Mouse (Mus musculus) bone marrow macrophage, adult 2 months (primary cell): ENCODE measurements around the gene Dupd1.

Experiments
- CTCF ChIP-seq: IDR thresholded peaks from 2 replicates; pipeline ENCODE4 v1.5.1; 2012; ENCODE audit warnings: low read depth, mild to moderate bottlenecking, low read length, moderate library complexity
- POLR2A ChIP-seq: IDR thresholded peaks from 2 replicates; pipeline ENCODE4 v1.6.1; 2012; ENCODE audit warnings: mild to moderate bottlenecking, low read depth, low read length, borderline replicate concordance

GRCm38 (mm10) chr14:21679631-21680201 lies 34.7 kb downstream of the Dupd1 start:
- TF ChIP-seq POLR2A: no peak
- TF ChIP-seq CTCF: no peak
